Mouse (Mus musculus) left cerebral cortex, adult 11 months (tissue): Measurements from ENCODE around the gene Gm49387.

Experiments
- DNase-seq: peaks from one replicate; pipeline ENCODE4 v3.0.0; 2022; ENCODE audit warnings: low spot score

Gm49387 gene

DNA sequence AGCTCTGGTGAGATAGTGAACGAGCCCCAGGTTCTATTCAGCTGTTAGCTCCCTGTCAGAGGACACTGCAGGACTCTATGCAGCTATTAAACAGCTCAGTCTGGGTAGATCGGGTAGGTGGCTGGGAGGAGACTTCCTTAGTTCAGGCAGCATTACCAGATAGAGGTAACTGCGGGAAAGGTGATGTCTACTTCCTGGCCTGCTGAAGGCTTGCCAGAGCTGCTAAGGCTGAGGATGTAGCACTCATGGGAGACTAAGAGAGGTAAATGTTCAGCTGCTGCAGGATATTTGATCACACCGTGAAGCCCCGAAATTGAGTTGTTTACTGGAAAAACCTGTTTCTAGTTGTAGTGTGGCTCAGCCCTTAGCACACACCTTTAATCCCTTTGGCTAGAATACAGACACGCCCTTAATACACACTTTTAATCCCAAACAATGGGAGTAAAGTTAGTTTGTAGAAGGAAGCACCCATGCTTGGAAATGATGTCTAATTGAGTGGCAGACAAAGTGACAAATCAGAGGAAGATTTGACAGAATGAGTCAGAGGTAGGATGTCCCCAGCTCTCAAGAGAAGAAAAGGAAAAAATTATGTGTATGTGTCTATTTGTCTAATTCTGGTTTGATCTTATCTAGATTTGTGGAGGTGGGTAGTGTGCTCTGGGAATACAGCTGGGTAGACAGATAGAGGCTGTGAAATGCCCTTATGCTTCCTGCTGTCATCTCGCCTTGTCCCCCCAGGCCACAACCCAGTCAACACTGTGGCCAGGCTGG is 115.5 kb downstream of the Gm49387 start:
- DNase-seq: no peak

DNA sequence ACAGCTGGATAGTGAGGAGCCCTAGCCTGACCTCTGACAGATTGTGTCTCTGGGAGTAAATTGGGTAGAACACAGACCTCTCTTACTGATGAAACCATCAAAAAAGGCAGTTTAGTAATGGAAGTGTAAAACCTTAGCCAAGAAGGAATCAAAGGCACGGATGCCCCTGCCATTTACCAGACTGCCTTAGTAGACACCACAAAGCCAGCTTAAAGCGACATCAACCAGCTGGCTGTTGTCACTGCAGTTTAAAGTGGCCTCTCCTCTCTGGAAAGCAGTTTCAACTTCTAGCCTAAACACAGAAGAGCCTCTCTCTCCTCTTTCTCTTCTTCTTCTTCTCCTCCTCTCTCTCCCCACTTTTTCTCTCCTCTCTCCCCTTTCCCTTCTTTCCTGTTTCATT is 119.4 kb downstream of the Gm49387 start:
- no peak for DNase-seq

DNA sequence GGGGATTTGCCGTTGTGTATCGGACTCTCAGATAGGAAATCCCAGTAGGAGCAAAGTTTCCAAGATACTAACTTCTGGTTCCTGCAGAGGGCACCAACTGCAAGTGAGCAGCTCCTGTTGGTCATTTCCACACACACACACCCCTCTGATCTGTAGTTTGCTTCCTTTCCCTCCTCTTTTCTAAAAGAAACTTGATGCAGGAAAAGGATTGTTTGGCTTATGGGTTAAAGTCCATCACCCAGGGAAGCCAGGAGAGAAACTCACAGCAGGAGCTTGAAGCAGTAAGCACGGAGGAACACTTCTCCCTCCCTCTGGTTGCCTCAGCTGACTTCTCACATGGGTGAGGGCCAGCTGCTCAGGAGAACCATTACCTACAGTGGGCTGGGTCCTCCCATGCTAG is 121.5 kb downstream of the Gm49387 start:
- no peak for DNase-seq

DNA sequence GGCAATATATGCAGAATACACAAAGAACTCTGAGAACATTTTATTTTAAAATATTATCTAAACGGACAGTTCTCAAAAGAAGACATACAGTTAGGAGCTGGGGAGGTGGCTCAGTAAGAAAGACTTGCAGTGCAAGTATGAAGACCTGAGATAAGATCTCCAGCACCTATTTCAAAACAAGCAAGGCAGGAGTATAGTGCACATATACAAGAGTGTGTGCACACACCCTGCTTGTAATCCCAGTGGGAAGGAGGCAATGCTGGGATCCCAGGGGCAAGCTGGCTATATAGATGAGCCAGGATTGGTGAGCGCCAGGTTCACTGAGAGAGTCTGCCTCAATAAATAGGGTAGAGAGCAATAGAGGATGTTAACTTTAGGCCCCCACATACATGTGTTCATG is 124.8 kb downstream of the Gm49387 start:
- DNase-seq: no peak

DNA sequence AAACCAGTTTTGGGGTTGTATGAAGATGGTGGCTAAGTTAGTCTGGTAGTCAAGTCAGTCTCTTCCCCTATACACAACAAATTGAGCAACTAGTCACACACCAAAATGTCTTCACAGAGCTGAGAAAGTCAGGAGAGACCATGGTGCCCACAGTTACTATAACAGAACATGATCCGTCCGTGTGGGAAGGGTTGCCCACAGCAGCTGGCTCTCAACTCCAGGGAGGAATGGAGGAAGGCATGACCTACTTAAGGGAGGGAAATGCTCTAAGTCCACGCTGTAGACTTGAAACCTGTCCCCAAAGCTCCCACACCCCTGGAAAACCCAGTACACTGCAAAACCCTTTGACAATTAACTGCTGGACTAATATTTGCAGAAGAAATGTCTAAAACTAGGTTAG is 130.4 kb downstream of the Gm49387 start:
- DNase-seq: no peak

DNA sequence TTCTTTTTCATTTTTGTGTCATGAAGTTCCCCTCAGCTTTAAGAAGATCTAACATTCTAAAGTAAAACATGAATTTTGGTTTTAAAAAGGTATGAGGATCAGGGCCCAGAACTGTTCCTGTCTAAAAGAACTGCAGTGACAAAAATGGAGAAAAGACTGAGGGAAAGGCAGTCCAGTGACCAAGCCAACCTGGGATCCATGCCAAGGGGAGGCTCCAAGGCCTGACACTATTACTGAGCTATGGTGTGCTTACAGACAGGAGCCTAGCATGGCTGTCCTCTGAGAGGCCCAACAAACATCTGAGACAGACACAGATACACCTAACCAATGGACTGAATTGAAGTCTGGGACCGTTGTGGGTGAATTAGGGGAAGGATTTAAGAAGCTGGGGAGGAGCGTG is 130.8 kb downstream of the Gm49387 start:
- no peak for DNase-seq

DNA sequence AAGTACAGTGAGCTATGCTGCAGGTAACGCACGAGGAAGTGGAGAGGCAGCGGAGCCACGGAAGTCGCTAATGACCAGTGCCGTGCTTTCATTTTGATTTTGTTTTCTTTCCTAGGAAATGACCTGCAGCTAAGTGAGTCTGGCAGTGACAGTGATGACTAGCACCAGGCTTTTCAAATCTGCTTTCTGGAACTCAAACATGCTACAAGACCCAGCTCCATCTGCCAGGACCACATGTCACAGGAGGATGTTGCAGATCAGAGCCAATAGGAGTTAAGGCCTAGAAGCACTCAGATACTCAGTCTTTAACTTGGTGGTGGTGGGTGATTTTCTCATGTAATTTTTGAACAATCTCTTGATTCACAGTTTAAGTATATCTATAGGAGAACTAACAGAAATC is 134.2 kb downstream of the Gm49387 start:
- DNase-seq: no peak

DNA sequence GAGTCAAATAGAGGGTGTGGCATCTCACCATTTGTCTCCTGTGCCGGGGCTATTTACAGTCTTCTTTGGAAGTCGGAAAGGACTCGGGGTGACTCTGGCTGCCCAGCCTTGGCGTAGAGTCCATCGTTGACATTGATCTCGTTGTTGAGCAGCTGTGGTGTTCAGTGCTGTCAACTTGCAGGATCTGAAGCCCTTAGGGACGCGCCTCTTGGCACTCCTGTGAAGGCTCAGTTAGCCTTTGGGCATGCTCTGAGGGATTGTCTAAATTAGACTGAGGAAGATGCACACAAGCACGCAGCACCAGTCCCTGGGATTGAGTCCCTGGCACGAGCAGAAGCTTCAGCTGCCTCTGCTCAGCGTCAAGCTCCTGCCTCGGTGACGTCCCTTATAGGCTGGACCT is 137.3 kb downstream of the Gm49387 start:
- no peak for DNase-seq
